9 mouse cellular contexts compared by ENCODE assay signal in the genomic region with DNA sequence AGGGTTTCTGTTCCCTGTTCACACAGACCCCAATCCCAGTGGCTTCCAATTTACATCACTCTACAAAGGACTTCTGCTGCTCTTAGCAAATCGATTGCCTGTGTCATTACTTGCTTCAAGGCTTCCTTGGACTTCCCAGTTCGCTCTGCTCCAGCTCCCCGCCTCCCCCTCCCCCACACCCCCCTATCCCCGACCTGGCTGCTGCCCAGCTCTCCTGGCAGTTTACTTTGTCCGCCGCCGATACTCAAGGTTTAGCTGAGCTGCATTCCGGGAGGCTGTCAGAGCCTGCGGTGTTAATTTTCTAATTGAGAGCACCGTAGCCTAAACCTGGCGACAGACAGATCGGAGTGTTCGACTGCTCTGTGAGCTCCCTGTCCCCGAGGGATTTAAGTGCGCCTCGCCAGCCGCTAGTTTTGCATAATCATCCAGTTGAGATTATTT. TPM values are rescaled to one million over a fixed set of nuclear protein-coding genes. Genes with fewer than 3 reads are reported as not detected.
DNase-seq lines count a peak whose midpoint lies in the region; ATAC-seq and TF ChIP-seq lines count a peak whose summit lies in the region.
"Had no signal": no experiment of that assay in that cellular context is flagged by ENCODE, and none has a peak within 500 bp of the region (broad histone marks: within the 10 kb centered on the region; RNA-seq: fewer than 3 reads in every experiment).

No protein-coding gene starts in this region.

- H3K36me3 ChIP-seq in megakaryocyte, embryonic 14.5 days (replicated peaks; ENCODE audit: low read length), result no peaks in the 10 kb centered on the region
- no peaks in the 10 kb centered on the region for H3K36me3 ChIP-seq in forebrain, embryonic 14.5 days (ENCODE audit: control insufficient read depth, insufficient read depth, low read length)
- H3K36me3 ChIP-seq in hindbrain, embryonic 15.5 days, result no peaks in the 10 kb centered on the region
- H3K36me3 ChIP-seq in liver, adult 2 months (ENCODE audit: control insufficient read depth, insufficient read depth, low read length), result no peaks in the 10 kb centered on the region
- no peaks in the 10 kb centered on the region for H3K36me3 ChIP-seq in midbrain, embryonic 16.5 days (ENCODE audit: control insufficient read depth, insufficient read depth, low read length)

- H3K9ac ChIP-seq in forebrain, embryonic 14.5 days (ENCODE audit: low read length), result peak overlapping the region; percentile 10; the same call in 1 of the 2 replicates
- H3K9ac ChIP-seq in hindbrain, embryonic 15.5 days, result peak overlapping the region; percentile 23
- peak overlapping the region; percentile 11; the same call in 1 of the 2 replicates for H3K9ac ChIP-seq in liver, adult 2 months (ENCODE audit: low read depth, low read length)
- H3K9ac ChIP-seq in midbrain, embryonic 16.5 days (ENCODE audit: low read depth, low read length), result peak overlapping the region; percentile 49

- no peaks in the 10 kb centered on the region for H3K79me2 ChIP-seq in liver, adult 2 months (ENCODE audit: control insufficient read depth, insufficient read depth, low read length)

- 2% methylated on average over 17 of the region's 17 CpGs for WGBS in forebrain, embryonic 14.5 days
- 2% methylated on average over 17 of the region's 17 CpGs for WGBS in hindbrain, embryonic 15.5 days
- WGBS in liver, adult 2 months, result 2% methylated on average over 17 of the region's 17 CpGs
- under 1% methylated on average over 17 of the region's 17 CpGs for WGBS in midbrain, embryonic 16.5 days

- H3K27me3 ChIP-seq in megakaryocyte, embryonic 14.5 days (replicated peaks), result peaks cover 83% of the 10 kb centered on the region
- H3K27me3 ChIP-seq in forebrain, embryonic 14.5 days (replicated peaks; ENCODE audit: control insufficient read depth, insufficient read depth, low read length), result 0 out of 2 replicates have a peak, but pooled peaks cover 3% of the 10 kb centered on the region
- H3K27me3 ChIP-seq in hindbrain, embryonic 15.5 days, result no peaks in the 10 kb centered on the region
- H3K27me3 ChIP-seq in liver, adult 2 months (ENCODE audit: control insufficient read depth, insufficient read depth, low read length), result no peaks in the 10 kb centered on the region
- 0 out of 2 replicates have a peak, but pooled peaks cover 4% of the 10 kb centered on the region for H3K27me3 ChIP-seq in midbrain, embryonic 16.5 days (ENCODE audit: control insufficient read depth, insufficient read depth, low read depth, low read length)

- peak overlapping the region; percentile 56 for H3K4me2 ChIP-seq in forebrain, embryonic 14.5 days (ENCODE audit: low read length)
- H3K4me2 ChIP-seq in hindbrain, embryonic 15.5 days, result peak overlapping the region; percentile 66
- H3K4me2 ChIP-seq in midbrain, embryonic 16.5 days (ENCODE audit: low read length), result peak overlapping the region; percentile 73

- H3K9me3 ChIP-seq in megakaryocyte, embryonic 14.5 days, result no peaks in the 10 kb centered on the region
- H3K9me3 ChIP-seq in forebrain, embryonic 14.5 days (replicated peaks; ENCODE audit: control insufficient read depth, low read length), result no peaks in the 10 kb centered on the region
- H3K9me3 ChIP-seq in hindbrain, embryonic 15.5 days, result no peaks in the 10 kb centered on the region
- H3K9me3 ChIP-seq in midbrain, embryonic 16.5 days (replicated peaks; ENCODE audit: control insufficient read depth, low read length, poor library complexity, severe bottlenecking), result no peaks in the 10 kb centered on the region

- no peak for ATAC-seq in megakaryocyte, adult 5-6 weeks (ENCODE audit: poor library complexity, severe bottlenecking)
- ATAC-seq in forebrain, embryonic 14.5 days, result peak; percentile 61
- ATAC-seq in hindbrain, embryonic 15.5 days (ENCODE audit: low FRiP score, low read depth), result peak; percentile 29; the same call in 1 of the 2 replicates
- ATAC-seq in midbrain, embryonic 16.5 days, result peak; percentile 52
- no peak for ATAC-seq in erythroblast, adult 5-6 weeks (replicated peaks; ENCODE audit: low FRiP score, poor library complexity, severe bottlenecking)

- H3K4me1 ChIP-seq in megakaryocyte, embryonic 14.5 days, result peaks cover 26% of the 10 kb centered on the region
- H3K4me1 ChIP-seq in forebrain, embryonic 14.5 days (ENCODE audit: control insufficient read depth, insufficient read depth, low read length), result peaks cover 13% of the 10 kb centered on the region
- peaks cover 37% of the 10 kb centered on the region for H3K4me1 ChIP-seq in hindbrain, embryonic 15.5 days (replicated peaks)
- H3K4me1 ChIP-seq in liver, adult 2 months (ENCODE audit: control insufficient read depth, insufficient read depth, low read length), result peaks cover 27% of the 10 kb centered on the region
- peaks cover 28% of the 10 kb centered on the region for H3K4me1 ChIP-seq in midbrain, embryonic 16.5 days (ENCODE audit: control insufficient read depth, insufficient read depth, low read length)

- no peak for TF ChIP-seq CTCF in liver, adult 2 months (IDR thresholded peaks at IDR 0.05; ENCODE audit: low read depth, low read length)

- H3K4me3 ChIP-seq in megakaryocyte, embryonic 14.5 days (replicated peaks), result peak overlapping the region; percentile 90
- H3K4me3 ChIP-seq in forebrain, embryonic 14.5 days (ENCODE audit: low read depth, low read length), result peak overlapping the region; percentile 27
- H3K4me3 ChIP-seq in hindbrain, embryonic 15.5 days, result peak overlapping the region; percentile 38
- no peak overlapping the region; the same call in 1 of the 2 replicates for H3K4me3 ChIP-seq in liver, adult 2 months (ENCODE audit: insufficient read depth, low read depth, low read length)
- peak overlapping the region; percentile 34 for H3K4me3 ChIP-seq in midbrain, embryonic 16.5 days (ENCODE audit: low read depth, low read length)

- DNase-seq in forebrain, embryonic 14.5 days (ENCODE audit: low spot score), result peak; percentile 79
- DNase-seq in liver, adult 2 months (ENCODE audit: extremely low read depth, low read depth, low spot score), result peak; percentile 52
- no peak for DNase-seq in cerebellum, adult 8-10 months

- TF ChIP-seq POLR2A in liver, adult 2 months (IDR thresholded peaks at IDR 0.05; ENCODE audit: extremely low read depth, insufficient read depth, low read length), result no peak

- H3K27ac ChIP-seq in forebrain, embryonic 14.5 days (ENCODE audit: low read depth, low read length), result peak overlapping the region; percentile 44; the same call in 1 of the 2 replicates
- H3K27ac ChIP-seq in hindbrain, embryonic 15.5 days (replicated peaks), result peak overlapping the region; percentile 63
- H3K27ac ChIP-seq in liver, adult 2 months (replicated peaks; ENCODE audit: insufficient read depth, low read depth, low read length), result peak overlapping the region; percentile 96; the same call in 1 of the 2 replicates
- peak overlapping the region; percentile 47; the same call in 1 of the 2 replicates for H3K27ac ChIP-seq in midbrain, embryonic 16.5 days (ENCODE audit: low read length)

RNA-seq across cellular contexts. Expression of a gene that starts 4.7 kb away (rescaled TPM):
- 0.58 TPM in 1 of 2 replicates, not detected in the other for polyA plus RNA-seq in megakaryocyte, embryonic 14.5 days (2012; ENCODE audit: insufficient read depth, low replicate concordance)
- 7.9 and 9.1 TPM in 2 replicates for total RNA-seq in megakaryocyte, adult 5-6 weeks (2015)
- total RNA-seq in megakaryocyte, adult 5-6 weeks (2017), result 5.8 and 8.6 TPM in 2 replicates
- 0.11 and 0.26 TPM in 2 replicates for polyA plus RNA-seq in forebrain, embryonic 14.5 days (2014; fragmentation: Nextera tagmentation; extraction: Ambion mirVana)
- 0.22 and 0.31 TPM in 2 replicates for polyA plus RNA-seq in hindbrain, embryonic 15.5 days (2015; fragmentation: Nextera tagmentation; extraction: Ambion mirVana)
- 3.2 and 3.5 TPM in 2 replicates for total RNA-seq in liver, adult 2 months (2014; rRNA removed)
- polyA plus RNA-seq in liver, adult 2 months (2012; rRNA removed), result 4.4 and 6.3 TPM in 2 replicates
- 0.06 and 0.20 TPM in 2 replicates for polyA plus RNA-seq in midbrain, embryonic 16.5 days (2015; fragmentation: Nextera tagmentation; extraction: Ambion mirVana)
- 2.7 TPM in 1 of 2 replicates, not detected in the other for total RNA-seq in erythroblast, adult 5-6 weeks (2015; ENCODE audit: low replicate concordance)
- 0.85 TPM in 1 of 2 replicates, not detected in the other for total RNA-seq in erythroblast, adult 5-6 weeks (2017; ENCODE audit: low replicate concordance)
- total RNA-seq: hematopoietic stem cell, adult 5-6 weeks had no signal

Comparison
In these comparisons a context has a peak if more than half of its experiments do, and no peak if none do; other contexts are left out.
1. ATAC-seq: peak in forebrain, embryonic 14.5 days (single experiment), hindbrain, embryonic 15.5 days (single experiment) and midbrain, embryonic 16.5 days (single experiment); none in megakaryocyte, adult 5-6 weeks (single experiment) and erythroblast, adult 5-6 weeks (single experiment).
2. H3K27ac ChIP-seq: peak in every context shown above with its lines; median percentile 96 in liver, adult 2 months; 63 in hindbrain, embryonic 15.5 days; 47 in midbrain, embryonic 16.5 days; 44 in forebrain, embryonic 14.5 days.
3. Peak in every context shown above with its lines, with median percentiles within 50 percentile points of each other: H3K4me2 ChIP-seq and H3K9ac ChIP-seq.